Mouse (Mus musculus): ENCODE results near the gene Sh3bp5. TPM values are rescaled to one million over a fixed set of nuclear protein-coding genes. Genes with fewer than 3 reads are reported as not detected.

Gene Sh3bp5
- polyA plus RNA-seq, 1 experiment from 2014 or later: 13.8 TPM

GRCm38 (mm10) chr14:31326770-31327169, 109.1 kb downstream of the Sh3bp5 start:
- 74% methylated on average over 7 of the region's 7 CpGs for WGBS (ENCODE audit: insufficient replicate concordance)
- no peak overlapping the region for H3K4me3 ChIP-seq
- no peak overlapping the region for H3K27ac ChIP-seq
- no peak for ATAC-seq
- H3K36me3 ChIP-seq: no peaks in the 10 kb centered on the region
- peaks cover 14% of the 10 kb centered on the region for H3K27me3 ChIP-seq (replicated peaks)
- H3K4me1 ChIP-seq: peaks cover 17% of the 10 kb centered on the region
- no peaks in the 10 kb centered on the region for H3K9me3 ChIP-seq (replicated peaks)
- H3K4me2 ChIP-seq: no peak overlapping the region
- no peak overlapping the region for H3K9ac ChIP-seq

GRCm38 (mm10) chr14:31325551-31325950, 110.3 kb downstream of the Sh3bp5 start:
- H3K4me2 ChIP-seq: no peak overlapping the region
- H3K9me3 ChIP-seq (replicated peaks): no peaks in the 10 kb centered on the region
- no peak for ATAC-seq
- WGBS (ENCODE audit: insufficient replicate concordance): 36% methylated on average over 5 of the region's 5 CpGs
- H3K36me3 ChIP-seq: no peaks in the 10 kb centered on the region
- no peak overlapping the region for H3K9ac ChIP-seq
- no peak overlapping the region for H3K4me3 ChIP-seq
- H3K4me1 ChIP-seq: peaks cover 17% of the 10 kb centered on the region
- peaks cover 8% of the 10 kb centered on the region for H3K27me3 ChIP-seq (replicated peaks)
- H3K27ac ChIP-seq: no peak overlapping the region

GRCm38 (mm10) chr14:31324851-31325250, 111.0 kb downstream of the Sh3bp5 start:
- Histone ChIP-seq H3K4me3 (peak overlapping the region; percentile 40), H3K27ac (peak overlapping the region; percentile 66; the same call in 1 of the 2 replicates), H3K27me3 (replicated peaks) (peaks cover 5% of the 10 kb centered on the region; the same call in 1 of the 2 replicates), H3K4me2 (peak overlapping the region; percentile 66), H3K36me3 (no peaks in the 10 kb centered on the region), H3K9me3 (replicated peaks) (no peaks in the 10 kb centered on the region), H3K9ac (peak overlapping the region; percentile 47; the same call in 1 of the 2 replicates), H3K4me1 (peaks cover 17% of the 10 kb centered on the region)
- 0 out of 2 replicates have a peak, but pooled peaks have one; percentile 42 for ATAC-seq
- 48% methylated on average over 10 of the region's 10 CpGs for WGBS (ENCODE audit: insufficient replicate concordance)

DNA sequence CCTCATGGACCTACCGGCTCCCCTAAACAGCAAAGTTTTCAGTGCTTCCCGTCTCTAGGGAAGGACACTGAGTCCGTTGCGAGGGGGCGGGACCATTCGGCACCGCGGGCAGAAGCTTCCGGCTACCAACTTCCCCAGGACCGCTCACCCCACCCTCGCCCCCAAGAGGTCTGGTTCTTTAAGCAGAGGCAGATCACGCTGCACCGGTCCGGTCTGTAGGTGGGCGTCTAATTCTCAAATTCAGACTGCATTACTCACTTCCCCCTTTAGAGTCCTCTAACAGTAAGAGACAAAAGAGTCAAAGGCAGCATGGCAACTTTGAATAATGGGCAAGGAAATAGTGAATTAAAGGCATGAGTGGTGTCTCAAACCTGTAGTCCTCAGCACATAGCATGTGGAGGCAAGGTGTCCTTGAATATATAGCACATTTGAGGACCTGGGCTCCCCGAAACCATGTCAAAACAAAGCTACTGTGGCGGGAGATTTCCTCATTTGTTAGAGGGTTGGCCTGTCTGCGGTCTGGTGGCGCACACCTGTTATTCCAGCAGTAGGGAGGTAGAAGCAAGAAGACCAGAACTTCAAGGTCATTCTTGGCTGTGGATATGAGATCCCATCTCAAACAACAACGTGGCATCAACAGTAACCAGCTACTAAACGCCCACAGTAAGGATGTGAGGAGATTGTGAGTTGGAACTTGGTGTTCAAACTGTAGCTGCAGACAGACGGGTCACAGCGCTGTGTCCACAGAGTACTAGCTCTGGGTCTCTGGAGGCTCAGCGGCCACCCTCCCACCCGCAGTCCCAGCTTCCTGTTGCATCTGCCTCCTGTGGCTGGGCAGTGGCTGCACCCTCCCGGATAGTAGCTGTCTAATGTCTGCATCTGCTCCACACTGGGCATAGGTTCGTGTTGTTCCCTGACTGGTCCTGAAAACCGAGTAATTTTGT, 111.8 kb downstream of the Sh3bp5 start, which contains the start of gene Dnah1:
TSS of gene Dnah1 (minus strand) at position 48 of the 944 bp plus-strand sequence.
- Histone ChIP-seq H3K9me3 (replicated peaks) (no peaks in the 10 kb centered on the region), H3K27me3 (replicated peaks) (no peaks in the 10 kb centered on the region), H3K27ac (peak within 1 kb of the TSS; percentile 66), H3K4me1 (peaks cover 19% of the 10 kb centered on the region), H3K36me3 (no peaks in the 10 kb centered on the region), H3K4me2 (peak within 1 kb of the TSS; percentile 66), H3K4me3 (peak within 1 kb of the TSS; percentile 40), H3K9ac (peak within 1 kb of the TSS; percentile 47)
- WGBS (ENCODE audit: insufficient replicate concordance): 10% methylated on average over 28 of the region's 28 CpGs
- ATAC-seq: peak; percentile 68

GRCm38 (mm10) chr14:31323189-31323588, 112.7 kb downstream of the Sh3bp5 start:
- Histone ChIP-seq H3K27ac (no peak overlapping the region), H3K9me3 (replicated peaks) (no peaks in the 10 kb centered on the region), H3K36me3 (no peaks in the 10 kb centered on the region), H3K27me3 (replicated peaks) (no peaks in the 10 kb centered on the region), H3K9ac (peak overlapping the region; percentile 47; the same call in 1 of the 2 replicates), H3K4me3 (peak overlapping the region; percentile 40), H3K4me1 (peaks cover 28% of the 10 kb centered on the region), H3K4me2 (peak overlapping the region; percentile 66)
- no peak for ATAC-seq
- 79% methylated on average over 4 of the region's 4 CpGs for WGBS (ENCODE audit: insufficient replicate concordance)

GRCm38 (mm10) chr14:31322191-31322590, 113.7 kb downstream of the Sh3bp5 start:
- no peak for ATAC-seq
- Histone ChIP-seq H3K27ac (no peak overlapping the region), H3K36me3 (no peaks in the 10 kb centered on the region), H3K4me2 (no peak overlapping the region), H3K27me3 (replicated peaks) (no peaks in the 10 kb centered on the region), H3K4me3 (no peak overlapping the region), H3K4me1 (peaks cover 38% of the 10 kb centered on the region), H3K9ac (no peak overlapping the region), H3K9me3 (replicated peaks) (no peaks in the 10 kb centered on the region)
- 66% methylated on average over 3 of the region's 3 CpGs for WGBS (ENCODE audit: insufficient replicate concordance)

- Histone ChIP-seq H3K4me2 (no peak overlapping the region), H3K4me3 (no peak overlapping the region), H3K9ac (no peak overlapping the region), H3K9me3 (replicated peaks) (no peaks in the 10 kb centered on the region), H3K4me1 (peaks cover 48% of the 10 kb centered on the region), H3K27ac (no peak overlapping the region), H3K27me3 (replicated peaks) (no peaks in the 10 kb centered on the region), H3K36me3 (no peaks in the 10 kb centered on the region)
- no peak for ATAC-seq
- 80% methylated on average over 11 of the region's 11 CpGs for WGBS (ENCODE audit: insufficient replicate concordance)
Measured at GRCm38 (mm10) chr14:31321181-31321580, 114.7 kb downstream of the Sh3bp5 start.

GRCm38 (mm10) chr14:31319546-31319945, 116.3 kb downstream of the Sh3bp5 start:
- no peak overlapping the region for H3K4me2 ChIP-seq
- no peak overlapping the region for H3K9ac ChIP-seq
- H3K4me1 ChIP-seq: peaks cover 47% of the 10 kb centered on the region
- H3K9me3 ChIP-seq (replicated peaks): no peaks in the 10 kb centered on the region
- H3K4me3 ChIP-seq: no peak overlapping the region
- ATAC-seq: no peak
- 50% methylated on average over 10 of the region's 10 CpGs for WGBS (ENCODE audit: insufficient replicate concordance)
- no peaks in the 10 kb centered on the region for H3K36me3 ChIP-seq
- H3K27ac ChIP-seq: no peak overlapping the region
- H3K27me3 ChIP-seq (replicated peaks): peaks cover 11% of the 10 kb centered on the region

DNA sequence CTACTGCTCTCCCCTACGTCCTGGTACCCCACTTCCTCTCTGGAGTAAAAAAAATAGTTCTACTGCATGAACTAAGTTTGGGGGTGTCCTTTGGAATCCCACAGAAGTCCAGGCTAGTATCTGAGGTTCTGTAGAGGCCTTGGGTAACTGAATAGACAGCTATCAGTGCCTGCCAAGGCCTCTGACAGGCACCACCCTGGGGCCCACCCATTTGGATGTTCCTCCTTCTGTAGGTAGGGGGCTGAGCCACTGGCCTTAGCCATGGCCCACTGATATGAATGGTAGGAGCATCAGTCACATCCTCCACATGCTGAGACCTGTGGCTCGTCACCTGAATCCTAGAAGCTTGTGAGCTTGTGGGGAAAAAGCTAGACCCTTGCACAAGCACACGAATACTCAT, 118.1 kb downstream of the Sh3bp5 start:
- H3K4me1 ChIP-seq: peaks cover 35% of the 10 kb centered on the region
- peak overlapping the region; percentile 49 for H3K4me2 ChIP-seq
- no peaks in the 10 kb centered on the region for H3K9me3 ChIP-seq (replicated peaks)
- WGBS (ENCODE audit: insufficient replicate concordance): 59% methylated on average over 3 of the region's 3 CpGs
- no peaks in the 10 kb centered on the region for H3K36me3 ChIP-seq
- peak; percentile 90 for ATAC-seq
- H3K4me3 ChIP-seq: no peak overlapping the region
- peak overlapping the region; percentile 46; the same call in 1 of the 2 replicates for H3K27ac ChIP-seq
- H3K9ac ChIP-seq: 0 out of 2 replicates have a peak overlapping the region, but pooled peaks have one; percentile 13
- H3K27me3 ChIP-seq (replicated peaks): peaks cover 16% of the 10 kb centered on the region

- peaks cover 16% of the 10 kb centered on the region for H3K27me3 ChIP-seq (replicated peaks)
- H3K4me3 ChIP-seq: no peak overlapping the region
- H3K27ac ChIP-seq: no peak overlapping the region
- H3K9me3 ChIP-seq (replicated peaks): no peaks in the 10 kb centered on the region
- no peak overlapping the region for H3K4me2 ChIP-seq
- no peak overlapping the region for H3K9ac ChIP-seq
- 76% methylated on average over 12 of the region's 12 CpGs for WGBS (ENCODE audit: insufficient replicate concordance)
- H3K4me1 ChIP-seq: peaks cover 35% of the 10 kb centered on the region
- ATAC-seq: no peak
- no peaks in the 10 kb centered on the region for H3K36me3 ChIP-seq
Measured at GRCm38 (mm10) chr14:31316613-31317012, 119.3 kb downstream of the Sh3bp5 start.

DNA sequence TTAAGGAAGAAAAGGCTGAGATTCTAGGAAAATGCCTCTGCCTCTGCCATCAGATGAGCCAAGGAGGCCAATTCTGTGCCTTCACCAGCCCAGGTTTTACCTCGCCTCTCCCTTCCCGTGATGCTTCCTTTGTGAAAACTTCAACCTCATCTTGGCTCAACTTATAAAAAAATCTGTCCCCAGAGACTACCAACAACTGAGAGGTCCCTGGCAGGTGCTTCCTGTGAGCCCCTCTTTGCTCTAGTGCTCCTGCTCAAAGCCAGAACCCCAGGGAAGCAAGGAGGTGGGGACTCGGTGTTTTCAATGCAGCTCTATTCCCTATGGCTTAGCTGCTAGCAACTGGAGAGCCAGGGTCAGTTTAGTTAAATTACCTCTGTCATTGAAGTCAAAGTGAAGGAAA, 122.7 kb downstream of the Sh3bp5 start:
- Histone ChIP-seq H3K27ac (no peak overlapping the region), H3K9me3 (replicated peaks) (no peaks in the 10 kb centered on the region), H3K4me3 (no peak overlapping the region), H3K4me1 (peaks cover 23% of the 10 kb centered on the region), H3K4me2 (no peak overlapping the region), H3K27me3 (replicated peaks) (peaks cover 16% of the 10 kb centered on the region), H3K36me3 (no peaks in the 10 kb centered on the region), H3K9ac (no peak overlapping the region)
- WGBS (ENCODE audit: insufficient replicate concordance): 51% methylated on average over 3 of the region's 3 CpGs
- no peak for ATAC-seq
